Mouse (Mus musculus) layer of hippocampus, adult 8-10 months (tissue): Measurements from ENCODE around the gene Mkrn1. TPM values are rescaled to one million over a fixed set of nuclear protein-coding genes. Genes with fewer than 3 reads are reported as not detected.
A peak's percentile ranks its signal among the peaks of the same experiment; 100 is the strongest.
"Not testable (repeated sequence)": the region's sequence is repeated elsewhere in the genome, so short reads cannot be mapped to it uniquely, and the experiment has no call there.

Source experiments
- DNase-seq, 2 experiments: peaks; one replicate each; pipeline ENCODE4 v3.0.0; 2022; ENCODE audit warnings: low spot score in 2 of 2
- total RNA-seq, 4 experiments: library from RNA; stranded (reverse); gene quantifications; 2 replicates each; pipeline ENCODE4 v1.2.4; 2022

Mkrn1 gene
- total RNA-seq = 100 to 1,000 TPM; 106 to 118 (median 114) TPM

- DNase-seq = peak; percentile 79 to 80
These were observed at the start of gene Mkrn1 for GRCm38 (mm10) chr6:39419851-39420721. Gene Mkrn1, minus strand, starts transcription at chr6:39420462.

- DNase-seq = no peak
These were observed 49.2 kb upstream of the Mkrn1 start for GRCm38 (mm10) chr6:39469427-39469826.

GRCm38 (mm10) chr6:39462621-39463538 lies 42.6 kb upstream of the Mkrn1 start:
- peak; percentile 62 to 85 for DNase-seq

GRCm38 (mm10) chr6:39460040-39460439 lies 39.8 kb upstream of the Mkrn1 start:
- no peak for DNase-seq

- no peak for DNase-seq
These were observed 35.3 kb upstream of the Mkrn1 start for GRCm38 (mm10) chr6:39455339-39456160.

GRCm38 (mm10) chr6:39454616-39455015 lies 34.4 kb upstream of the Mkrn1 start:
- DNase-seq = no peak

- no peak for DNase-seq
These were observed 33.3 kb upstream of the Mkrn1 start for GRCm38 (mm10) chr6:39453564-39453963.

- DNase-seq = no peak
These were observed 30.8 kb upstream of the Mkrn1 start for GRCm38 (mm10) chr6:39451033-39451432.

- DNase-seq = no peak
These were observed 30.3 kb upstream of the Mkrn1 start for GRCm38 (mm10) chr6:39450580-39450979.

- no peak for DNase-seq
These were observed 27.3 kb upstream of the Mkrn1 start for GRCm38 (mm10) chr6:39447429-39448185.

- no peak for DNase-seq
These were observed 25.7 kb upstream of the Mkrn1 start for GRCm38 (mm10) chr6:39445801-39446572.

- DNase-seq = no peak
These were observed 22.6 kb upstream of the Mkrn1 start for GRCm38 (mm10) chr6:39442786-39443287.

GRCm38 (mm10) chr6:39440207-39440606 lies 19.9 kb upstream of the Mkrn1 start:
- DNase-seq = no peak

GRCm38 (mm10) chr6:39437519-39437918 lies 17.3 kb upstream of the Mkrn1 start:
- not testable (repeated sequence) for DNase-seq

- no peak for DNase-seq
These were observed 15.6 kb upstream of the Mkrn1 start for GRCm38 (mm10) chr6:39435875-39436274.

GRCm38 (mm10) chr6:39434886-39435492 lies 14.7 kb upstream of the Mkrn1 start:
- DNase-seq = no peak

GRCm38 (mm10) chr6:39434111-39434885 lies 14.0 kb upstream of the Mkrn1 start:
- no peak for DNase-seq

GRCm38 (mm10) chr6:39433701-39434100 lies 13.4 kb upstream of the Mkrn1 start:
- no peak for DNase-seq
